Mouse (Mus musculus) liver, embryonic 15.5 days (tissue): ENCODE measurements around the gene Msl3l2. TPM values are rescaled to one million over a fixed set of nuclear protein-coding genes. Genes with fewer than 3 reads are reported as not detected.

ENCODE experiments used
- polyA plus RNA-seq: library from polyadenylated mRNA; unstranded; fragments of >200 nt; fragmentation: Nextera tagmentation; extraction: Ambion mirVana; gene quantifications from 2 replicates; pipeline ENCODE4 v1.2.1, GENCODE M21; 2015

The Msl3l2 gene
- polyA plus RNA-seq, 1 experiment from 2014 or later = 0.75 TPM

Other genes starting within 250 kb of the Msl3l2 start
- gene Tbc1d32, start 121.8 kb downstream of the Msl3l2 start, polyA plus RNA-seq = 0.33 and 0.47 TPM in 2 replicates